Mouse (Mus musculus) bone marrow macrophage, adult 2 months (primary cell): ENCODE data around the gene Aff1.

Experiments
- CTCF ChIP-seq: IDR thresholded peaks from 2 replicates; pipeline ENCODE4 v1.5.1; 2012; ENCODE audit warnings: low read depth, mild to moderate bottlenecking, low read length, moderate library complexity
- POLR2A ChIP-seq: IDR thresholded peaks from 2 replicates; pipeline ENCODE4 v1.6.1; 2012; ENCODE audit warnings: mild to moderate bottlenecking, low read depth, low read length, borderline replicate concordance

DNA sequence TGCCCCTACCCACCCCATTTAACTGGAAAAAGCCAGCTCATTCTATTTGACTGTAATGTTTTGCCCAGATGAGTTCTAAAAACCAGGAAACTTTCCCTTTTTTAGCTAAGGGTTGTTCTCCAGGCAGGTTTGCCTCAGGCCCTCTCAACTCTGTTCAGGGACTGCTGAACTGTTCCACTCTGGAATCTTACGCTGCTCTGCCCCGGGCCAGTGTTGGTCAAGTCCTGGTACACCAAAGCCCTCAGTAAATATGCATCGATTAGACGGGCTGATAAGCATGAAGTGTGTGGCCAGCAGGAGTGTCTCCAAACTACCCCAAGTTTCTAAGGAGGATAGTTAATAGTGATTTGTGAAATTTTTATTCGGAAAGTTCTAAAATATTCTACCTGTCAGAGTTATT, 46.3 kb downstream of the Aff1 start:
- no peak for TF ChIP-seq CTCF
- no peak for TF ChIP-seq POLR2A
